Mouse (Mus musculus): Measurements from ENCODE around the gene Man1c1. TPM values are rescaled to one million over a fixed set of nuclear protein-coding genes. Genes with fewer than 3 reads are reported as not detected.
A peak's percentile ranks its signal among the peaks of the same experiment; 100 is the strongest.

Man1c1 gene
- polyA plus RNA-seq, 1 experiment, result 4.6 TPM

DNA sequence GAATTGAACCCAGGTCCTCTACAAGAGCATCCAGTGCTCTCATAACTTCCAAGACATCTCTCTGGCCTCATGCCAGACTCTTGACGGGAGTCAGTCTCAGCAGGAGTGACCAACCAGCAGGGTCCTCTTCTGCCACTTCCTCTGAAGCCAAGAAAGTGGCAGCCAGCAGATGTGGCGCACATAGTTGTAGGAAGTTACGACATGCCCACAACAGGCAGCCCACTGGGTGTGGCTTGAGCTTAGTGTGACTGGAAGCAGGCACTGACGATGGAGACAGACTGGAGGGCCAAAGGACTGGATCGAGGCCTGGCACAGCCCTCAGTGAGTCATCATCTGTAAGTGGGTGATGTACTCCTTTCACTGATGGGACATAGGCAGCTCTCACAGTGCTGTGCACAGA lies 115.1 kb downstream of the Man1c1 start:
- Histone ChIP-seq H3K4me1 (ENCODE audit: control insufficient read depth, insufficient read depth, low read length) (peaks cover 11% of the 10 kb centered on the region; the same call in 1 of the 2 replicates), H3K4me3 (ENCODE audit: insufficient read depth, low read depth, low read length) (no peak overlapping the region), H3K27me3 (replicated peaks; ENCODE audit: control insufficient read depth, insufficient read depth, low read length) (no peaks in the 10 kb centered on the region), H3K36me3 (ENCODE audit: control insufficient read depth, insufficient read depth, low read length) (no peaks in the 10 kb centered on the region), H3K27ac (ENCODE audit: insufficient read depth, low read depth, low read length) (no peak overlapping the region)
- 87% methylated on average over 5 of the region's 5 CpGs for WGBS
- no peak for TF ChIP-seq POLR2A (IDR thresholded peaks at IDR 0.05; ENCODE audit: low read depth, low read length)
- TF ChIP-seq CTCF (conservative IDR thresholded peaks at IDR 0.05; ENCODE audit: insufficient read depth, insufficient read length, low read depth, low read length), result no peak
- no peak for DNase-seq

DNA sequence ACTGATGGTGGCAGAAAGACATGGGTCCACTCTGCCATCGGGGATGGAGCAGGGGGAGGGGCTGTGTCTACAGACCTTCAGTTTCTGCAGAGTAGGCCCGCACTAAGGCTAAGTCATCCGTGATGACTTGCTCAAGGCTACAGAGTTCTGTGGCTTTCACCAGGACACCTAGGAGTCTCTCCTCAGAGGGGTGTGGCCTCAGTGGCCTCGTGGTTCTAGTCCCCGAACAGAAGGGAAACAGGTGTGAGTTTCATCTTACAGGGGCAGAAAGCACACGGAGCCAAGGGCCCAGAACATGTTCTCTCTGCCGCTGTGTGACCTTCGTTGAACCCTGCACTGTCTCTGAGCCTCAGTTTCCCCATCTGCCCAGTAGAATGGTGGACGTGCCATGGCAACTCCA lies 115.8 kb downstream of the Man1c1 start:
- H3K27me3 ChIP-seq (replicated peaks; ENCODE audit: control insufficient read depth, insufficient read depth, low read length), result no peaks in the 10 kb centered on the region
- no peak for DNase-seq
- H3K36me3 ChIP-seq (ENCODE audit: control insufficient read depth, insufficient read depth, low read length), result no peaks in the 10 kb centered on the region
- no peak overlapping the region for H3K4me3 ChIP-seq (ENCODE audit: insufficient read depth, low read depth, low read length)
- peaks cover 11% of the 10 kb centered on the region; the same call in 1 of the 2 replicates for H3K4me1 ChIP-seq (ENCODE audit: control insufficient read depth, insufficient read depth, low read length)
- WGBS, result 83% methylated on average over 9 of the region's 9 CpGs
- H3K27ac ChIP-seq (ENCODE audit: insufficient read depth, low read depth, low read length), result no peak overlapping the region
- TF ChIP-seq CTCF (conservative IDR thresholded peaks at IDR 0.05; ENCODE audit: insufficient read depth, insufficient read length, low read depth, low read length) (no peak), POLR2A (IDR thresholded peaks at IDR 0.05; ENCODE audit: low read depth, low read length) (no peak)

- Histone ChIP-seq H3K36me3 (ENCODE audit: control insufficient read depth, insufficient read depth, low read length) (no peaks in the 10 kb centered on the region), H3K4me1 (ENCODE audit: control insufficient read depth, insufficient read depth, low read length) (peaks cover 11% of the 10 kb centered on the region; the same call in 1 of the 2 replicates), H3K27me3 (replicated peaks; ENCODE audit: control insufficient read depth, insufficient read depth, low read length) (no peaks in the 10 kb centered on the region), H3K27ac (ENCODE audit: insufficient read depth, low read depth, low read length) (no peak overlapping the region), H3K4me3 (ENCODE audit: insufficient read depth, low read depth, low read length) (no peak overlapping the region)
- TF ChIP-seq CTCF (conservative IDR thresholded peaks at IDR 0.05; ENCODE audit: insufficient read depth, insufficient read length, low read depth, low read length), result no peak
- TF ChIP-seq POLR2A (IDR thresholded peaks at IDR 0.05; ENCODE audit: low read depth, low read length), result no peak
- WGBS, result 72% methylated on average over 11 of the region's 11 CpGs
- no peak for DNase-seq
Measured at GRCm38 (mm10) chr4:134587636-134588197, 116.4 kb downstream of the Man1c1 start.

DNA sequence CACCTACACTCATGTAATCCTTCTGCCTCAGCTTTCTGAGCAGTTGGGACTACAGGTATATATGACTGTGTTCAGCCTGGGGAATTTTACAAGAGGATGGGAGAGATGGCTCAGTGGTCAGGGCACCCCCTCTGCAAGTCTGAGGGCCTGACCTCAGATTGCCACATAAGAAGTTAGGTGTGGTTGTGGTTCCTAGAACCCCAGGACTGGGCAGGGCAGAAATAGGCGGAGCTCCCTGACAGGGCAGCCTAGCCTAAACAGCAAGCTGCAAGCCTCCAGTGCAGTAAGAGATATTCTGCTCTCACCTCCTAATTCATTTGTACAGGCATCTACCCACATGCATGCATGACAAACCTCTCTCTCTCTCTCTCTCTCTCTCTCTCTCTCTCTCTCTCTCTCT lies 117.5 kb downstream of the Man1c1 start:
- Histone ChIP-seq H3K4me3 (ENCODE audit: insufficient read depth, low read depth, low read length) (no peak overlapping the region), H3K4me1 (ENCODE audit: control insufficient read depth, insufficient read depth, low read length) (peaks cover 5% of the 10 kb centered on the region; the same call in 1 of the 2 replicates), H3K27ac (ENCODE audit: insufficient read depth, low read depth, low read length) (no peak overlapping the region), H3K27me3 (replicated peaks; ENCODE audit: control insufficient read depth, insufficient read depth, low read length) (no peaks in the 10 kb centered on the region), H3K36me3 (ENCODE audit: control insufficient read depth, insufficient read depth, low read length) (no peaks in the 10 kb centered on the region)
- no peak for TF ChIP-seq CTCF (conservative IDR thresholded peaks at IDR 0.05; ENCODE audit: insufficient read depth, insufficient read length, low read depth, low read length)
- TF ChIP-seq POLR2A (IDR thresholded peaks at IDR 0.05; ENCODE audit: low read depth, low read length), result no peak
- DNase-seq, result no peak
- 89% methylated on average over 1 of the region's 1 CpGs for WGBS

DNA sequence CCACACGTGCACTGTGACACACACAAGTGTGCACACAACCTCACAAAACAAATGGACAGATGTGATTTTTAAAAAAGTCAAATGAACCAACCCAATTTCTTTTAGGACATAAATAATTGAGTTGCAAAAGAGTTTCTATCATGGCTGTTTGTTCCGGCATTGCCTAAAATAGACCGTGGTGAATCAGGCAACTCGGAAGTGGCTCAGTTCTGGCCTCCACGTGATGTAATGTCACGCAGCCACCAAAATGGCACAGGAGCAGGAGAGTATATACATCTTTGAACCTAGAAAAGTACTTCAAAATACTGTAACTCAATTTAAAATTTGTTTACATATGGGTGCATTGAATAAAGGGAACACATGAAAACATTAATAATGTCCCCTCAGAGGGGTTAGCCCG lies 118.0 kb downstream of the Man1c1 start:
- H3K4me1 ChIP-seq (ENCODE audit: control insufficient read depth, insufficient read depth, low read length), result 0 out of 2 replicates have a peak, but pooled peaks cover under 1% of the 10 kb centered on the region
- H3K4me3 ChIP-seq (ENCODE audit: insufficient read depth, low read depth, low read length), result no peak overlapping the region
- WGBS, result 88% methylated on average over 7 of the region's 7 CpGs
- no peak for DNase-seq
- TF ChIP-seq POLR2A (IDR thresholded peaks at IDR 0.05; ENCODE audit: low read depth, low read length) (no peak), CTCF (conservative IDR thresholded peaks at IDR 0.05; ENCODE audit: insufficient read depth, insufficient read length, low read depth, low read length) (no peak)
- H3K27me3 ChIP-seq (replicated peaks; ENCODE audit: control insufficient read depth, insufficient read depth, low read length), result no peaks in the 10 kb centered on the region
- H3K36me3 ChIP-seq (ENCODE audit: control insufficient read depth, insufficient read depth, low read length), result no peaks in the 10 kb centered on the region
- H3K27ac ChIP-seq (ENCODE audit: insufficient read depth, low read depth, low read length), result no peak overlapping the region

DNA sequence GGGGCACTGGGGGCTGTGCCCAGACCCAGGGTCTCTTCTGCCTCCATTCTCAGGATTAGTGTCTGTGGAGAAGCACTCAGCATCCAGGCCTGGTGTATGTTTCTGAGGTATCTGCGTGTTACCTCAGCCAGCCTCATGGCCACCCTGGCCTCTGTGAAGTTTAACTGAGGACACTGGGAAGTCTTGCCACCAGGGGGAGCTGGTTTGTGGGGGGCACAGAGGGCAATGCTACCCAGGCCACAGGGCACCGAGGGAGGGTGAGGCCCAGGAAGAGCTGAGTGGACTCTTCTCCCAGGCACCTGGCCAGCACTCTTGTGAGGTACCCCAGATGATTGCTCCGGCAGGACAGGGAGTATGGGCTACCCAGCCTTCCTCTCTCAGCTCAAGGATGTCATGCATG lies 120.6 kb downstream of the Man1c1 start:
- Histone ChIP-seq H3K27me3 (replicated peaks; ENCODE audit: control insufficient read depth, insufficient read depth, low read length) (no peaks in the 10 kb centered on the region), H3K4me3 (ENCODE audit: insufficient read depth, low read depth, low read length) (no peak overlapping the region), H3K4me1 (ENCODE audit: control insufficient read depth, insufficient read depth, low read length) (peaks cover 3% of the 10 kb centered on the region; the same call in 1 of the 2 replicates), H3K36me3 (ENCODE audit: control insufficient read depth, insufficient read depth, low read length) (no peaks in the 10 kb centered on the region), H3K27ac (ENCODE audit: insufficient read depth, low read depth, low read length) (no peak overlapping the region)
- no peak for DNase-seq
- TF ChIP-seq POLR2A (IDR thresholded peaks at IDR 0.05; ENCODE audit: low read depth, low read length) (no peak), CTCF (conservative IDR thresholded peaks at IDR 0.05; ENCODE audit: insufficient read depth, insufficient read length, low read depth, low read length) (peak; percentile 57)
- 53% methylated on average over 3 of the region's 3 CpGs for WGBS

DNA sequence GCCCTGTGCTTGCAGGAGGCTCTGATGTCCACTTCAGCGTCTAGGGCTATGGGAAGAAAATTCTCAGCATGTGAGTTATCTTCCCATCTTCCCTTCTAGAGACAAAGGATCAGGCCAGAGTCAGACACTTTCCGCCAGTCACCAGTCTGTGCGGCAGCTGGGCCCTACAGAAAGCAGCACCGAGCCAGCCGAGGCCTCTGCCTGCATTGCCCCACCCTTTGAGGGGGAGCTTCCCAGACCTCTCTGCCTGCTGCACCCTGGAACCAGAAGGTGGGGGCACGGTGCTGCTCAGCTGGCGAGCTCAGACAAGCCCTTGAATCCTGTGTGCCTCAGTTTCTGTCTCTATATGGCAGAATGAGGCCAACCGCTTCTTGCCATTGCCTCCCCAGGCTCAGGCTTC lies 122.7 kb downstream of the Man1c1 start:
- Histone ChIP-seq H3K27me3 (replicated peaks; ENCODE audit: control insufficient read depth, insufficient read depth, low read length) (no peaks in the 10 kb centered on the region), H3K36me3 (ENCODE audit: control insufficient read depth, insufficient read depth, low read length) (no peaks in the 10 kb centered on the region), H3K4me1 (ENCODE audit: control insufficient read depth, insufficient read depth, low read length) (peaks cover 3% of the 10 kb centered on the region; the same call in 1 of the 2 replicates), H3K27ac (ENCODE audit: insufficient read depth, low read depth, low read length) (no peak overlapping the region), H3K4me3 (ENCODE audit: insufficient read depth, low read depth, low read length) (no peak overlapping the region)
- 82% methylated on average over 8 of the region's 8 CpGs for WGBS
- no peak for DNase-seq
- no peak for TF ChIP-seq POLR2A (IDR thresholded peaks at IDR 0.05; ENCODE audit: low read depth, low read length)
- TF ChIP-seq CTCF (conservative IDR thresholded peaks at IDR 0.05; ENCODE audit: insufficient read depth, insufficient read length, low read depth, low read length), result no peak

Data from kidney, adult 2 months (tissue).